Mouse (Mus musculus): Measurements from ENCODE around the gene Atp5e.

Gene Atp5e

DNA sequence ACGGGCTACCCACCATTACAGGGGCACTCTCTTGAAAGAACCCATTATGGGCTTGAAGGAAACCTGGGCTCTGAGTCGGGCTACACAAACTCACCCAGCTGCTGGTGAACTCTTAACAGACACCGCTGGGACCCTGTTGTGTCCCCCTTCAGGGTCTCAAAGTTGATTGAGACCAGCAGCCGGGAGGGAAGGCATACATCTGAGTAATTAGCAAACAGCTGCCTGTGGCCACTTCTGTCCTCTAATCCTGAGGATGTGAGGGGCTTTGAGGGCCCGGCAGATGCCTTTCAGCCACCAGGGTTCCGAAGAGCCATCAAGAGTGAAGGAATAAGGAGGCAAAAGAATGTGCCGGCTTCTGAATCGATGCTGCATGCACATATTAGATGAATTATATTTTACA is 17.0 kb downstream of the Atp5e start:
- DNase-seq (ENCODE audit: low spot score in 2 of 2) = no peak

DNA sequence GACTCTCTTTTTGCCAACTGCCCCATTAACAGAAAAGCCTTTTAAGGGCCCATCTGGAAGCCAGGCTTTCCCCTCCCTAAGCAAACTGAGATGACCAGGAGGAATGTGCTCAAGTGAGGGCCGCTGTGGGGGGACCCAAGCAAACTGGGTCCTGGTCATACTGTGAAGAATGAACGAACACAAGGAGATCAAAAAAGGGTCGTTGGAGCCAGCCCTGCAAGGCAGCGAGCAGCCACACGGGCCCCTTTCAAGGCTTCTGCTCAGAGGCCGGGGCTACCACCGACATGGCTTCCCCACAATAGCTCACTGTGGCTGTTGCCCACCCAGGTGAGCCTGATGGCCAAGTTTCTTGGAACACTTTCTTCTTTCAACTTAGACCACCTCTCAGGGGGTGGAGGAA is 17.4 kb downstream of the Atp5e start:
- DNase-seq (ENCODE audit: low spot score in 2 of 2) = no peak

DNA sequence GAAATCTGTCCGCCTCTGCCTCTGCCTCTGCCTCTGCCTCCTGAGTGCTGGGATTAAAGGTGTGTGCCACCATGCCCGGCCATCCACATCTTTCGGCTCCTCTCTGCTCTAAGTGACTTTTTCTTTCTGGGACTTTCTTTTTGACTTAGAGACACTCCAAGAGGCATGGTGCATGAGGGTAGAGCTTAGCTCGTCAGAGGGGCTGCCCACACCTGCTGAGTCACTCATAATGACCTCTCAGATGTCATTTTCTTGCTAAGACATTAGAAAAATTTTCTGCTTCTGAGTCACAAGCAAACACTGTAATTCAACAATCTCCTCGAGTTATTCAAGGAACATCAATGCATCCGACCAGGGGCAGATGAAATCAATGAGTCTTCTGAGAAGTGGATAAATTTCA is 18.9 kb downstream of the Atp5e start:
- no peak for DNase-seq (ENCODE audit: low spot score in 2 of 2)

DNA sequence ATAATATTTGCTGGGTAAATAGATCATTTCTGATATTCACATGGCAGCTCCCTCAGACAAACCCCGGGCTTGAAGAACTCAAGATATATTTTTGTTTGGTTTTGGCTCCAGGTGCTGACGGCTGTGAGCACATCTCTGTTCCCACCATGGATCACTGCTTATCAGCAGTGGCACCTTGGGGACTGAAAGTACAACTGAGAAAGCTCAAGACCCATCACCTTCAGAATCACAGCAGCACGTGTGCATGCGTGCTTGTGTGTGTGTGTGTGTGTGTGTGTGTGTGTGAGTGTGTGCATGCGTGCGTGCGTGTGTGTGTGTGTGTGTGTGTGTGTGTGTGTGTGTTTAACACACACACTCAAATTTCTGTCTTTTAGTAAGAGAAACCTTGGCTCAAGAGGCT is 19.5 kb downstream of the Atp5e start:
- DNase-seq (ENCODE audit: low spot score in 2 of 2) = no peak

DNA sequence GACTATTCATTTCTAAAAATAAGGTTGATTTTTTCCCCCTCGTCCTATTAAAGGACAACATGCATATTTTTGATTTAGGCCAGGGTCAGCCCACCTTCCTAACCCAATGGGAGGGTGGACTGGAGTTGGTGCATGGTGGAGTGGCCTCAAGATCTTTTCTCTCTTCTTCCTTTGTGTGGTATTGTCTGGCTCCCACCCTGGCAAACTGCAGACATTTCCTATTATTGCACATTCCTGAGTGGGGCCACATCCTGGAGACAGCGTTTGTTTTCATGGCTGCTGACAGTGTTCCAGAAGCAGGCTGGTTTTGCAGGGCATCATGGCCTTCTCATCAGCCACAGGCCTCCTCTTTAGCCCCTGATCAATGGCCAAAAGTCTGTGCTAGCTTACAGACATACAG is 20.9 kb downstream of the Atp5e start:
- DNase-seq (ENCODE audit: low spot score in 2 of 2) = no peak

DNA sequence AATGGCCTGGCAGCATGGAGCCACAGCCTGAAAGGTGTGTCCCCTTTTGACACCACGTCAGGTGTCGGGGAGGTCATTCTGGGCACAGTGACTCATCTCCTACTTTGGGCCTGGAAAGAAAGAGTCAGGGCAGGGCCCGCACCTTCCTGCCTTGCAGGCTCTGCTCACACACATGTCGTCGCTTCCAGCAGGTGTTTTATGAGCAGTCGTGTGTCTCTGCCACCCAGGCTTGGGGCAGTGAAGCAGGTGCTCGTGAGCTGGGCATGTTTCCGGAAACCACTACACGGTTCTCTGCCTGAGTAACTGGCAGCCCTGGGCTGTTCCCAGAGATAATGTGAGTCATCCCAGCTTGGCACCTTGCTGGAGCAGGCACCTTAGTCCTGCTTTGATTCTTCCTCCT is 21.4 kb downstream of the Atp5e start:
- peak in 1 of 2 experiments; percentile 16 for DNase-seq (ENCODE audit: low spot score in 2 of 2)

DNA sequence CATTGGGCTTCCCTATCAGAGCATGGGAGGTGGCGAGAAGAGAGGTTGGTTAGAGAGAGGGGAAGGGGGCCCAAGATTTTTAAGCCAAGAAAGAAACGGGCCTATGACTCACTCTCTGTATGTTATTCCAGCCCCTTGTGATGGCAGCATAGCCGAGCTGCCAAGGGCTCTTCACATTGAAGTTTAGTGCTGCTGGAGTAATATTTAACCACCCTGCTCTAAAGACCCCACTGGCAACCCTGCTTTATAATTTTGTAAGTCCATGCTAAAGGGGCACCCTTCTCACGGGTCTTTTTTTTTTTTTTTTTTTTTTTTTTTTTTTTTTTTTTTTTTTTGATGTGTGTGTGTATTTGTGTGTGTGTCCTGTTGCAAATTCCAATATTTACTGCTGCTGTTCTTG is 22.0 kb downstream of the Atp5e start:
- DNase-seq (ENCODE audit: low spot score in 2 of 2) = no peak

DNA sequence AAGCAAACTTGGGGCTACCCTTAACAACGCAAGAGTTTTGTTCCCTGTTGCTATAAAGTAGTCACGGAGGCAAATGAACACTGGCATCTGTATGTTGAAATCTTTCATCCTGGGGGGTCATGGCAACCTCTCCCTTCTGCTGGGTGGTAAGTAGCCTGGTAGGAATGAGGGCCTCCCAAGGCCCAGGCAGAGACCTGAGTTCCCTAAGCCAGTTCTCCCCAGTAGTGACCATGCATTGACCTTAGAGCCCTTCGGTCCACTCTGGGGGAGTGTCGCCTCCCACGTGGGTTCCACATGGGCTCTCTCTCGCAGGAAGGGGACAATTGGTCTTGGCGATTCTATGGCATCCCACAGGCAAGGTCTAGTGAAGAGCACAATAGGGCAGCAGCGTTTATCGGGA is 23.9 kb downstream of the Atp5e start:
- no peak for DNase-seq (ENCODE audit: low spot score in 2 of 2)

DNA sequence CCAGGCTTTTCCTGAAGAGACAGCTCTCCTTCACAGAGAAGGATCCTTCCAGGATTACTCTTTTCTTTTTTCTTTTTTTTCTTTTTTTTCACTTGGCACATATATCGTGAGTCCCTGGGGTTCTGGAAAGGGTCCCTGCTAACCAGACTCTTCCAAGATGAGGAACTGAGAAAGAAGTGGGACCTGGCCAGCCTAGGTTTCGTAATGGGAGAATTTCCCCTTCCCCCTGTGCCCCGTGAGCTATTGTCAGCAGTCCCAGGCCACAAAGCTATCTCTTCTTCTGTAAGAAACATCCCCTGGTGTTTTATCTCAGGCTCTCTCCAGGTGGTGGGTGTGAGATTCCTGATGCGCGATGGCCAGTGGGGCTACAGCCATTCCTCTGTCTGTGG is 24.5 kb downstream of the Atp5e start:
- DNase-seq (ENCODE audit: low spot score in 2 of 2) = no peak

DNA sequence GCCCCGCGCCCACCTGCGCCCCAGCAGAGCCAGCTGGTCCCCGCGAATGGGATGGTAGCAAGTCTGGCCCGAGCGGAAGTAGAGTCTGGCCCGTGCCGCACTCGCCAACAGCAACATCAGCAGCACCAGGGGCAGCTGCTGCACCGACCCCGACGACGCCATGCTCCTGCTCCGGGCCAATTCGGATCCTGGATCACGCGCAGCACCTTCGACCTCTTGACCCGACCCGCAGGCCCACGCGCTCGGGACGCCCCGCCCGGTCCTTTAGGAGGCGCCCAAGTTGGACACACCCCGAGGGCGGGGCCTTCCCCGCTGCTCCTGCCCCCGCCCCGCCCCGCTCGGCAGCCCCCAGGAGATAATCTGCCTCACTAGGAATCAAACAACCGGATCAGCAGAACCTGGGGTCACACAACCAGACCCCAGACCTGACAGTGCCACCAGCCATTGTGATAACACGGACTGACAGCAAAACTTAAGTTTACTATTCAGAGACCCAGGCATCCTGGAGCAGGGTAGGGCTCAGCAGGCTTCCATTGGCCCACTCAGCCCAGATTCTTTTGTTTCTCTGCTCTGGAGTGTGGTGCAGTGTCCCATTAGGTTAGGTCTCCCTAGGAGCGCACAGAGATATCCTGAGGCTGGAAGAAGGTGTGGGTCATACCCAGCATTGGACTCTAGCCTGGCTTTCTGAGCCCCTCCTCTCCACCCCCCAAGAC is 25.0 kb downstream of the Atp5e start, which contains the start of gene Ctsz:
Ctsz (minus strand) TSS at position 303 of the 713 bp plus-strand sequence.
- DNase-seq (ENCODE audit: low spot score in 2 of 2) = peak; percentile 45 to 63

DNA sequence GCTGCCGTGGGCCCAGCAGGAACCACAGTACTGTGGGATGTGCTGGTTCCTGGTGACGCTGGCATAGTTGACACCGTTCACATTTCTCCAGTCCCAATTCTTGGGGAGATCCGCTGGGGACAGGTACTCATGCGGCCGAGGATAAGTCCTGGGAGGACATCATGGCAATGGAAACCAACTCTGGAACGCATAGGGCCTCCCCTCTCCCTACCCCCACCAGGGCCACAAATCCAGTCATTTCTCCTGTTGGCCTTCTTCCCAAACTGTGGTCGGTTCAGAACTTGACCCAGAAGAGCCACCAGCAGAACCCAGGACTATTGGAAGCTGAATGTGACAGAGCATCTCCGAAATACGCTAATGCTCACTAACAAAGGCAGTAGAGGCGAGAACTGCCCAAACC is 25.7 kb downstream of the Atp5e start:
- DNase-seq (ENCODE audit: low spot score in 2 of 2) = no peak

DNA sequence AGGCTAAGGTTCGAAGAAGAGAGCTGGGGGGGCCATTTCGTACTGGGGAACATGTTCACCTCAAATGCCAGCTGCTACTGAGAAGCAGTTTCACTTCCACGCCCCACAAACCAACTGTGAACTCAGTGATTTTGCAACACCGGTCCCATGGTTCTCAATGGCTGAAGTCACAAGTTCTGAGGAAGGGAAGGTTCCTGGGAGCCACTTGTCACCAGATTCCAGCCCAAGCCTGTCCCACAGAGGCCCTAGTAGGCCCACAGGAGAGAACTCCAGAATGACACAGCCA is 26.3 kb downstream of the Atp5e start:
- no peak for DNase-seq (ENCODE audit: low spot score in 2 of 2)

DNA sequence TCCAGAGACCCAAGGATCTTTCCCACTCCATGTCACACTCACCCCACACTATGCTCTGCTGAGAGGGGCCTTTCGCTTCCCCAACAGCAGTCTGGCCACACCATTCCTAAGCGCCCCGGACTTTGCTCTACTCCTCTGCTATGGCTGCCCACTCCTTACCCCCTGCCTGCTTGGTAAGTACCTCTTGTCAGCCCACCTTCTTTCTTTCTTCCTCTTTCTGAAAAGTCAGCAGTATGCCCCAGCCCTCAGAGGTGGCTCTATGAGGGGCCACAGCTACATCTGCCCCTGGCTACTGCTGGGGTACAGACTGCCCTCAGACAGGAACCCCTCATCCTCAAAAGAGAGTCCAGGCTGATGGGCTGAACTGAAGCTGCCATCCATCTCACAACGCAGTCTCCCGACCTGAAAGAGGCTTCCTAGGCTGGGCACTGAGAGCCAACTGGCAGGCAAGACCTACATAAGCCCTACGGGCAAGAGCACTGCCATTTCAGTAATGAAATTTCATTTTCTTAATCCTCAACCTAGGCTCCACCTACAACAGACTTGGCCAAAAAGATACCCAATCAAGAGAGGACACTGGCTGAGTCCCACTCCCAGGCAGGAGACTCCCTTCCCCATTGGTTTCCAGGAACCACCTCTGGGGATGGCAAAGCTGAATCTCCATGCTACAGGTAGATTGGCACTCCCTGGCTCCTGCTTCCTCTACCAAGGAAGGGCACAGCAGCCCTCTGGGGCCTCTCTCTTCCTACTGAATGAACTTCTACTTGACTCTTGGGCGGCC is 26.8 kb downstream of the Atp5e start:
- no peak for DNase-seq (ENCODE audit: low spot score in 2 of 2)

DNA sequence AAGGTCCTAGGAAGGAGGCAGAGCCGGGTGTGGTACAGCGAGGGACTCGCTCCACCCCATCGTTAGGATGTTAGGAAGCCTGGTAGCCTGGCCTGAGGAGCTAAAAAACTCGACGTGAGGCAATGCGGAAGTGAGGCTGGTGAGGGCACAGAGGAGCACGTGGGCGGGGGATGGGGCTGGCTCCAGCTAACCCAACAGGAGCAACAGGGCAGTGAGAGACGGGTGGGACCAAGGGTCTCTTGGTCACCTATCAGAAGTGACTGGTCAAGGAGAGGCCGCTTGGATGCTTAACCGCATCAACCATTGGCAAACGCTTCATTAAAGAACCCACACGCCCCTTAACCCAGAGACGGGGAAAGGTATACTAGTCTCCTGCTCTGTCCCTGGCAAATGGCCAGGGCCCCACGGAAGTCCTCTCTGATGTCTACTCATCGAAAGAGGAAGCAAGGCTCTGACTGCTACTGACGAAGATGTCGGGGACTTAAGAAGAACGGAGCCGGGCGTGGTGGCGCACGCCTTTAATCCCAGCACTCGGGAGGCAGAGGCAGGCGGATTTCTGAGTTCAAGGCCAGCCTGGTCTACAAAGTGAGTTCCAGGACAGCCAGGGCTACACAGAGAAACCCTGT is 27.7 kb downstream of the Atp5e start:
- DNase-seq (ENCODE audit: low spot score in 2 of 2) = no peak

DNA sequence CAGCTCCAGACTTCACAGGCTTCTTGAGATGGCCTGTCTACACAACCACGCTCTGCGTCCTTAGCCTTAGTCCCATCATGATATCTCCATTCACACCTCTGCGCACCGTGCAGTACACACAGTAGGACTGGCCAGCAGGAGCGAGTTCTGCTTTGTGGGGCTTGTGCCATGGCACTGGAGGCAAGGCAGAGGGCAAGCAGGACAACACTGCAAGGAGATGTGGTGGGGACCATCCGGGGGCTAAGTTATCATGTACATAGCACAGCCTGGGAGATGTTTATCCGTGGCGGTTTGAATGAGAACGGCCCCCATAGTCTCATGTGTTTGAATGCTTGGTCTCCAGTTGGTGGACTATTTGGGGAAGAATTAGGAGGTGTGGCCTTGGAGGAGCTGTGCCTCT is 29.0 kb downstream of the Atp5e start:
- DNase-seq (ENCODE audit: low spot score in 2 of 2) = no peak

DNA sequence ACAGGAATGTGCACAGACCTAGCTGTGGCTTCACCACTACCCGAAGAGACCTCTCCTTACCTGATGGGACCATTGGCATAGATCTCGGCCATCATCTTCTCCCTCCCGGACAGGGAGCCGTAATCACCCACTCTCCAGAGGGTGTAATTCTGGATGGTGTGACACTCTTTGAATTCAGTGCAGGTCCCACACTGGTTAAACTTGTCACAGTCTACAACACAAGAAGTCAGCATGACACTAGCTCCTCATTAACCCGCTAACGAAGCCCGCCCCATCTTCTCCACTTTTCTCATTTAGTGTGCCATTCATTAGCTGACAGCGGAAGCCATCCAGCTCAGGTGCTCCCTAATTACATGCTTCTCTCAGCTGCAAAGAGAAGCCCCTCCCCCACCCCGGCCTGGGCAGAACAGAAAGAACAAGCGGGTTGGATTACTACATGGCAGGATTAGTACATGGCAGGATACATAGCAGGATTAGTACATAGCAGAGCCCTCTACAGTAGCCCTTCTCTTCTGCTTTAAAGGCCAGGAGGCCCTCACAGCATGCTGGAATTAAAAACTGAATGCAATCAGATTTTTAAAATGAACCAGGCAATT is 34.8 kb downstream of the Atp5e start:
- DNase-seq (ENCODE audit: low spot score in 2 of 2) = no peak

DNA sequence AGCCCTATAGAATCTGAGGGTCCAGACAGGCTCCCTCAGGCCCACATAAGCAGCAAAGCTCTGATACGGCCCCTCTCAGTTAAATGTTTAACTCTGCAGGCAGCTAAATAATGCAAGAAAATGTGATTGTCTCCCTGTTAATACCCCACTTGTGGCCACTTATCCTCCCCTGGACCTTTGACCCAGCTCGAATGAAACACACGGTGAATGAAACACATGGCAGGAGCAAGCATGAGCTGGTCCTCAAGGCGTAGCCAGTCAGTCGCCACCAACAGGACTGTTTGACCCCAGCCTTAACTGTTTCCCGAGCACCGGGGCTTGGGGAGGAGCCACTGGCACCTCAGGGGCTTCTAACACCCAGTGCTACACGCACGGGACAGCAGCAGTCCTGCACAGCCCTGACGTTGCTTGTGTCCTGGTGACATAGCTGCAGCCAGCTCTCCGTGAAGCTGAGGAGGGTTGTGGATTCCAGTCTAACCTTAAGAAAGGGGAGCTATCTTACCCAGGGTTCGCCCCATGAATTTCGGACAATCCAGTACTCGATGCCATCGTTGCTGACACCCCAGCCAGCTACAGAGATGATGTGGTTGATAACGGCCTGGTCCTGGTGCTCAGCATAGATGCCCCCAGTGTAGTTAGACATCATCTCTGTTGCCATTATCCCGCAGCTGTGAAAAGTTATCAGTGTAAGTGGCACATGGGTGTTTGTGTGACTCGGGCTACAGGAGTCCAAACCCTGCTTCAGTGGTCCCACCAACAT is 35.6 kb downstream of the Atp5e start:
- DNase-seq (ENCODE audit: low spot score in 2 of 2) = no peak

DNA sequence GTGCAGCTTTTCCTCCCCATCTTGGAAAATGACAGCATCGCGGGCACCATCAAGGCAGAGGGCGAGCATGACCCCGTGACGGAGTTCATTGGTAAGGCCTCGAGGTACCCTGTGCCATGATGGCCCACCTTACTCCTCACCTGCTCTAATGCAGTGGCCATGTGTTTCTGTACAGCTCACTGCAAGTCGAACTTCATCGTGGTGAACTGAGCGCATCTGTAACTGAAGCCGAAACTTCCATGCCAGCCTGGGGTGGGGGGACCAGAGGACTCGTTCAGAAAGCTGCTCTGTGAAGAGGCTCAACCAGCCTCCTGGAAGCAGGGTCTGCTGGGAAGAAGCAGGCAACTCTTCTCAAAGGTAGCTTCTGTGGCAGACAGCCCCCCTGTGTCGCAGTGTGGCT is 37.0 kb downstream of the Atp5e start:
- DNase-seq (ENCODE audit: low spot score in 2 of 2) = no peak

DNA sequence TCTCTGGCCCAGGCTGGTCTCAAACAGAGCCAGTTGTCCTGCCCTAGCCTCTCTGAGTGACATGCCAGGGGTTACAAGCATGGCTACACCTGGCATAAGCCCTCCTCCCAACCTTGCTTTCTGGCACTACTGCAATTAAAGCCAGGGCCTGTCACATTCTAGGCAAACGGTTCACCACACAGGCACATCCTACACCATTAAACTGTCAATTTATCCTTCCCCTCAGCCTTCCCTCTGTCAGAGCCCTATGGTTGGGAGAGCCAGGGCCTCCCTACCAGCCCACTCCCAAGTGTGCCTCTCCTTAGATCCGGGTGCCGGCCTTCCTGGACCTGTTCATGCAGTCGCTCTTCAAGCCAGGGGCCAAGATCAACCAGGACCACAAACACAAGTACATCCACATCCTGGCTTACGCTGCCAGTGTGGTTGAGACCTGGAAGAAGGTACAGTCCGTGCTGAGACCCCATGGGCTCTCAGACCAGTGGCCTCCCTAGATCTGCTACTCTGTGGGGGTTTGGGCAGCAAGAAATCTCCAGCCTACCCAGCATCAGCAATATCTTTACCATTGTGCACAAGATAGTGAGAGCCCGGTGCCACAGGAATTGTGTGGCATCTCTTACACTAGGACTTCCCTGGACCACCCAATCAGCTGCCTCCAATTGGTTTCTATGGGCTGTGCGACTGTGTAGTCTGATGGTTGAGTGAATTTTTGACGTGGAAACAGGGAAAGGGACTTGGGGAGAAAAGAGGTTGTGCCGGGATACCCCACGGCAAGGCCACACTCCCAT is 39.4 kb downstream of the Atp5e start:
- DNase-seq (ENCODE audit: low spot score in 2 of 2) = no peak

DNA sequence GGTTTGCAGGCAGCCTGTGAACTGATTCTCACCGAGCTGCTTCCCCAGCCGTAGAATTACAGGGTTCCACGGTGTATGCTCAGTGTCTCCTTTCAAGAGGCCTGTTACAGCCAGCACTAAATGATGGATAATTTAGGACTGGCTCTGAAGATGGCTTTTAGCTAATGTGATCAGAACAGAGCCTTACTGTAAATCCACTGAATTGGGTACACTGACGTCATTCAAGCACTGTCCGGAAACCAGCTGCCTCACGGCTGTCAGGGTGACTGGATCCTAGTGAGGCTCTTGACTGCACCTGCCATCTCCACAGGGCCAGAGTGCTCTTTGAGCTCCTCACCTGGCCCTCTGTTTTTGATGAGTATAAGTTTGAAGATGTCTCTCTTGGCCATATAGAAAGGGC is 42.8 kb downstream of the Atp5e start:
- no peak for DNase-seq (ENCODE audit: low spot score in 2 of 2)

DNA sequence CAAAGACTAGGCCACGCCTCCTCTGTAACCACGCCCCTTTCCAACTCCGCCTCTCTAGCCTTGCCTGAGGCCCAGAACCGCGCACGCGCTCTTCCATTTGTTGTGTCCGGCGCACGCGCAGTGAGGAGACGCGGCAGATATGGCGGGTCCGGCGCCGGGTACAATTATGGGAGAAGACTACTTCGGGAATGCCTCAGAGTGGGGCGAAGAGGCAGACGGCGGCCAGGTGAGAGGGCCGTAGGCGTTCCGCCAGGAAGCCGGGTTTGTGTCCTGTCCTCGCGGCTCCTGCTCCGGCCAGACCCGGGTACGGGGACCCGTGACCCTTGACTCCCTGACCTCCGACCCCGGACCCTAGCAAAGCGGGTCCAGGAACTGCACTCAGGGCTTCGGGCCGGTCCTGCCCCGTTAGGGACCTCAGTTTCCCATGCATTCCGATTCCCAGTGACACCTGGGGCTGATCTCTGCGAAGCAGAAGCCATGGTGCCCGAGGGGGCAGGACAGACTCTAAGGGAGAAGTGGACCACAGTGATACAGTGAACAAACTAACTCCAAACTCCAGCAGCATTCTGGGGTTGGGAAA is 48.1 kb downstream of the Atp5e start, which contains the start of gene Nelfcd:
Nelfcd (plus strand) TSS at position 74 of the 580 bp plus-strand sequence.
- peak; percentile 89 to 96 for DNase-seq (ENCODE audit: low spot score in 2 of 2)
